Mouse (Mus musculus) limb, embryonic 10.5 days (tissue): ENCODE data around the gene Sfpq. TPM values are rescaled to one million over a fixed set of nuclear protein-coding genes. Genes with fewer than 3 reads are reported as not detected.
A peak's percentile ranks its signal among the peaks of the same experiment; 100 is the strongest.
"Not testable (repeated sequence)": the region's sequence is repeated elsewhere in the genome, so short reads cannot be mapped to it uniquely, and the experiment has no call there.

Experiments
- DNase-seq: peaks from one replicate; pipeline ENCODE4 v3.0.0-alpha.2; 2017; ENCODE audit warnings: low spot score
- H3K27ac ChIP-seq: fragments of 300-500 bp; sonication (generic); 2 replicates; pipeline ENCODE4 v1.5.1; 2016; ENCODE audit warnings: mild to moderate bottlenecking
- H3K27me3 ChIP-seq: fragments of 300-500 bp; sonication (generic); 2 replicates; pipeline ENCODE4 v1.6.1; 2016; ENCODE audit warnings: low read depth, mild to moderate bottlenecking; ENCODE audit not compliant: poor library complexity, severe bottlenecking
- H3K36me3 ChIP-seq: fragments of 300-500 bp; sonication (generic); 2 replicates; pipeline ENCODE4 v1.6.1; 2016; ENCODE audit warnings: mild to moderate bottlenecking, moderate library complexity
- H3K4me1 ChIP-seq: fragments of 300-500 bp; sonication (generic); 2 replicates; pipeline ENCODE4 v1.6.1; 2016
- H3K4me3 ChIP-seq: fragments of 300-500 bp; sonication (generic); 2 replicates; pipeline ENCODE4 v1.5.1; 2016; ENCODE audit warnings: mild to moderate bottlenecking, moderate library complexity
- H3K9me3 ChIP-seq: fragments of 300-500 bp; sonication (generic); replicated peaks from 2 replicates; pipeline ENCODE4 v1.6.1; 2016; ENCODE audit warnings: mild to moderate bottlenecking
- WGBS: fragments of 180-500 bp; shearing (Covaris S2); methylation state at CpG from one replicate; pipeline ENCODE4 v1.1.7; 2016; 5-methylcytosine and 5-hydroxymethylcytosine counted together
- polyA plus RNA-seq: library from polyadenylated mRNA; unstranded; fragments of >200 nt; fragmentation: Nextera tagmentation; extraction: Ambion mirVana; gene quantifications from 2 replicates; pipeline ENCODE4 v1.2.1, GENCODE M21; 2016

The Sfpq gene
- polyA plus RNA-seq, 1 experiment from 2014 or later, result 122 TPM

DNA sequence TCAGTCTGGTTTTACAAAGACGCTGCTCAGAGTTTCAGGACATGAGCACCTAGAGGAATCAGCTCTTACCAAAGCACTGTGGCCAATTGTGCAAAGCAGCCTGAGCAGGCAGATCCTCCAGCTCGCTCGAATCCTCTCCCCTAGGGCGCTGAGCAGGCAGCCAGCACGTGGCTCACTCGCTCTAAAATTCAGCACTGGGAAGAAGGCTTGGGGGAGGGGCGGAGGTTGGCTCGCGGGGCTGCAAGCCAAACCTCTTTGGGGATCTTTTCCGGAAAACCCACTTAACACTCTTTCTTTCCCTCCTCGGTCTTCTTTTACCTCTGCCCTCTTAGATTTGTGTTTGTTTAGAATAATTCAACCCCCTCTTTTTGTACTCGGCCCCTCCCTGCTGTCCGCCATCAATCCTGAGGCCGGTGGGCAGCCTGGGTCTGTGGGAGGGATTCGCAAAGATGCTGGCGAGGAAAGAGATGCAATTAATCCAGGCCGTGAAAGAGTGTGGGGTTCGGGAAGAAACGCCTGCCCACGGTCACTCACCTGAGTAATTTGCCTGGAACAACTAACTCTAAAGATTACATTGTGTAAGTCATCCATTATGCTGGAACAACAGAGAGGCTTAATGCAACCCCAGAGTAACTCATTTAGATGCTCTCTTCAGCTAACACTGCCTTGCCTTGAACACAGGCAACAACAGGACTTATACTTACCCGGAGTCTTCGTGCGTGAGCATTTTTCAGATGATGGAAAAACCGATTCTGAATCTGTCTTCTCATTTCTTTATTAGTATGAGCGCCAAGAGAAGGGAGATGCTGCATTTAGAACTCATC is 15.8 kb upstream of the Sfpq start:
- Histone ChIP-seq H3K4me1 (peaks cover 16% of the 10 kb centered on the region), H3K36me3 (no peaks in the 10 kb centered on the region), H3K27ac (peak overlapping the region; percentile 86), H3K9me3 (no peaks in the 10 kb centered on the region), H3K27me3 (0 out of 2 replicates have a peak, but pooled peaks cover 6% of the 10 kb centered on the region), H3K4me3 (peak overlapping the region; percentile 52)
- 16% methylated on average over 25 of the region's 25 CpGs for WGBS
- DNase-seq, result peak; percentile 82

DNA sequence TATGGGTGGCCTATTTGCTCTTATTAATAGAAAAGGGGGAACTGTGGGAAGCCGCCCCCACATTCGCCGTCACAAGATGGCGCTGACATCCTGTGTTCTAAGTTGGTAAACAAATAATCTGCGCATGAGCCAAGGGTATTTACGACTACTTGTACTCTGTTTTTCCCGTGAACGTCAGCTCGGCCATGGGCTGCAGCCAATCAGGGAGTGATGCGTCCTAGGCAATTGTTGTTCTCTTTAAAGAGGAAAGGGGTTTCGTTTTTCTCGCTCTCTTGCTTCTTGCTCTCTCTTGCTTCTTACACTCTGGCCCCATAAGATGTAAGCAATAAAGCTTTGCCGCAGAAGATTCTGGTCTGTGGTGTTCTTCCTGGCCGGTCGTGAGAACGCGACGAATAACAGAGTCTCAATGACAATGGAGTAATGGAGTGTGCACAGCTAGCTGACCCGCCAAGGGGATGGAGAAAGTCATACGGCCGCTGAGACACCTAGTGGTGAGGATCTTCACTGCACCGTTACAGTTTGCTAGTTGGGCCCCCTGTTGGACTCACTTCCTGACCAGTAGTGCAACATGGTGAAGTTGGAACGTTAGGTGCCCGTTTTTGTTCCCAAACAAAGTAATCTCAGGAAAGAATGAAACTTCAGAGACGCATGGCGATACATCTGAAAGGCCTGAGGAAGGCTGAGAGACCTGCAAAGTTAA is 5.7 kb upstream of the Sfpq start:
- not testable (repeated sequence) for H3K9me3 ChIP-seq

GRCm38 (mm10) chr4:127016366-127016765 is 4.8 kb upstream of the Sfpq start:
- no peak overlapping the region for H3K27ac ChIP-seq
- no peaks in the 10 kb centered on the region for H3K4me1 ChIP-seq
- no peaks in the 10 kb centered on the region for H3K9me3 ChIP-seq
- no peaks in the 10 kb centered on the region for H3K36me3 ChIP-seq
- 92% methylated on average over 4 of the region's 4 CpGs for WGBS
- no peaks in the 10 kb centered on the region for H3K27me3 ChIP-seq
- DNase-seq, result no peak
- H3K4me3 ChIP-seq, result no peak overlapping the region

More for the DNA sequence above, 5.7 kb upstream of the Sfpq start:
- H3K36me3 ChIP-seq, H3K27me3 ChIP-seq, H3K4me1 ChIP-seq: not testable (repeated sequence)
- DNase-seq, result peak; percentile 86
- Histone ChIP-seq H3K4me3 (peak overlapping the region; percentile 40), H3K27ac (peak overlapping the region; percentile 62)
- WGBS, result 24% methylated on average over 14 of the region's 26 CpGs

DNA sequence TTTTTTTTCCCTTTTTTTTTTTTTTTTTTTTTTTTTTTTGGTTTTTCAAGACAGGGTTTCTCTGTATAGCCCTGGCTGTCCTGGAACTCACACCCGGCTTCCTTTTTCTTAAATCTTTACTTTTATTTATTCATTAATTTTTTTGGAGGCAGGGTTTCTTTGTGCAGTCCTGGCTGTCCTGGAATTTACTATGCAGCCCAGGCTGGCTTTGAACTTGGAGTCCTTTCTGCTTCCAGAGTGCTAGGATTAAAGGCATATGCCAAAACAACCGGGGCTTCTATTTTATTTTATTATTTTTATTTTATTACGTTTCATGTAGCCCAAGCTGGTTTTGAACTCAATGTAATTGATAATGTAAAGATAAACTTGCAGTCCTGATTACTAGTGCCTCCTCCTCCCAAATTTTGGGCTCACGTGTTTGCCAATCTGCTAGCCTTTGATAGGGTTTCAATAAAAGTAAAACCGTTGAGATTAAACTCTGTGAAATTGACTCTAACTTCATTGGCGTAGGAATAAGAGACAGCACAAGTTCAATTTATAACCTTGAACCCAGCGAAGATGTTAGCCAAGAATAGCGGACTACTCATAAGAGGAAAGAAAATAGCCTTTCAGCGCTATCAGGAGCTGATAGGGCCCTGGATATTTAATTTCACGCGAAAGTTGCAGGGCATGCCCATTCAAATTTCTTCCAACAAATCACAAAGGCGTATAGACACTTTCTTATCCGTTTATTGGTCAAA is 543 bp upstream of the Sfpq start:
- Histone ChIP-seq H3K36me3 (peaks cover 38% of the 10 kb centered on the region), H3K9me3 (no peaks in the 10 kb centered on the region), H3K27ac (peak overlapping the region; percentile 100), H3K4me3 (peak overlapping the region; percentile 100), H3K27me3 (no peaks in the 10 kb centered on the region), H3K4me1 (peaks cover 19% of the 10 kb centered on the region)
- 13% methylated on average over 13 of the region's 13 CpGs for WGBS
- no peak for DNase-seq

GRCm38 (mm10) chr4:127021989-127022626 is 984 bp downstream of the Sfpq start:
- Histone ChIP-seq H3K9me3 (no peaks in the 10 kb centered on the region), H3K36me3 (peaks cover 53% of the 10 kb centered on the region), H3K27me3 (no peaks in the 10 kb centered on the region), H3K27ac (peak overlapping the region; percentile 100), H3K4me3 (peak overlapping the region; percentile 100), H3K4me1 (peaks cover 20% of the 10 kb centered on the region)
- under 1% methylated on average over 53 of the region's 53 CpGs for WGBS
- DNase-seq, result peak; percentile 91

DNA sequence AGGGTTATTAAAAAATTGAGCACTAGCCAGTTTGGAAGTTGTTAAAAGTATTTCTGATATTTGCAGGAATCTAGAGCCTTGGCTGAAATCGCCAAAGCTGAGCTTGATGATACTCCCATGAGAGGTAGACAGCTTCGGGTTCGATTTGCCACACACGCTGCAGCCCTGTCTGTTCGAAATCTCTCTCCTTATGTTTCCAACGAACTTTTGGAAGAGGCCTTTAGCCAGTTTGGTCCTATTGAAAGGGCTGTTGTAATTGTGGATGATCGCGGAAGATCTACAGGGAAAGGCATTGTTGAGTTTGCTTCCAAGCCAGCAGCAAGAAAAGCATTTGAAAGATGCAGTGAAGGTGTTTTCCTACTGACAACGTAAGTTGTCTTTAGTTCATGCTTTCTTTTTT is 2.1 kb downstream of the Sfpq start:
- no peaks in the 10 kb centered on the region for H3K9me3 ChIP-seq
- no peaks in the 10 kb centered on the region for H3K27me3 ChIP-seq
- H3K27ac ChIP-seq, result 0 out of 2 replicates have a peak overlapping the region, but pooled peaks have one; percentile 100
- H3K36me3 ChIP-seq, result peaks cover 64% of the 10 kb centered on the region
- no peak for DNase-seq
- peaks cover 20% of the 10 kb centered on the region for H3K4me1 ChIP-seq
- H3K4me3 ChIP-seq, result peak overlapping the region; percentile 100
- WGBS, result 6% methylated on average over 9 of the region's 9 CpGs

DNA sequence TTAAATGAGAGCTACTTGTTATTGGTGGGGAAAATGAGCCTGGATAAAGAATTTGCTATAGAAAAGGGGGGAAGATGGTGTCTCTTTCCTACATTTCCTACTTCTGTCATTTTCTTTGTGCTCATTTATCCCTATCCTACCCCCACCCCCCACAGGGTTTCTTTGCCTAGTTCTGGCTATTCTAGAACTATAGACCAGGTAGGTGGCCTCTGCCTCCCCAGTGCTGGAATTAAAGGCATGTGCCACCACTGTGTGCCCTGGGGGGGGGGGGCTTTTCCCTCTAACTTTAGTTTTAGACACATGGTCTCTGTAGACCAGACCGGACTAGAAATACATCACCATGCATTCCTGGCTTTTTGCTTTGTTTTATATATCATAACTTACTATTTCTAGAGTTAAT is 3.1 kb downstream of the Sfpq start:
- Histone ChIP-seq H3K4me1 (peaks cover 20% of the 10 kb centered on the region), H3K9me3 (no peaks in the 10 kb centered on the region), H3K27ac (no peak overlapping the region), H3K36me3 (peaks cover 74% of the 10 kb centered on the region), H3K27me3 (no peaks in the 10 kb centered on the region), H3K4me3 (peak overlapping the region; percentile 100)
- 80% methylated on average over 1 of the region's 1 CpGs for WGBS
- DNase-seq, result no peak

DNA sequence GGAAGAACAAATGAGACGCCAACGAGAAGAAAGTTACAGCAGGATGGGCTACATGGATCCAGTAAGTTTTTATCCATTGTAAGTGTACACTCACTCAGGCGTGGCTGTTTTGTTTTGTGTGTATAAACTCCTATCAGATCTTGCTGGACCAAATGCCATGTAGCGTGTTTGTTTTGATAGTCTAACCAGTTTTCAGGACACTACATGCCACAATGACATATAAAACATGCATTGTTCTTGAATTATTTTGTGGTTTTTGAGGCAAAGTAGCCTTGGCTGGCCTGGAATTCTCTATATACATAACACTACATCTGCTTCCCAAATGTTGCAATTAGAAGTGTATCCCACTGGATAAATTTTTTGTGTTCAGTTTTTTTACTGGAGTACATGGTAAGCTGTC is 5.7 kb downstream of the Sfpq start:
- Histone ChIP-seq H3K9me3 (no peaks in the 10 kb centered on the region), H3K36me3 (peaks cover 100% of the 10 kb centered on the region), H3K27me3 (no peaks in the 10 kb centered on the region), H3K27ac (no peak overlapping the region), H3K4me3 (no peak overlapping the region), H3K4me1 (peaks cover 20% of the 10 kb centered on the region)
- WGBS, result 94% methylated on average over 4 of the region's 4 CpGs
- DNase-seq, result no peak

DNA sequence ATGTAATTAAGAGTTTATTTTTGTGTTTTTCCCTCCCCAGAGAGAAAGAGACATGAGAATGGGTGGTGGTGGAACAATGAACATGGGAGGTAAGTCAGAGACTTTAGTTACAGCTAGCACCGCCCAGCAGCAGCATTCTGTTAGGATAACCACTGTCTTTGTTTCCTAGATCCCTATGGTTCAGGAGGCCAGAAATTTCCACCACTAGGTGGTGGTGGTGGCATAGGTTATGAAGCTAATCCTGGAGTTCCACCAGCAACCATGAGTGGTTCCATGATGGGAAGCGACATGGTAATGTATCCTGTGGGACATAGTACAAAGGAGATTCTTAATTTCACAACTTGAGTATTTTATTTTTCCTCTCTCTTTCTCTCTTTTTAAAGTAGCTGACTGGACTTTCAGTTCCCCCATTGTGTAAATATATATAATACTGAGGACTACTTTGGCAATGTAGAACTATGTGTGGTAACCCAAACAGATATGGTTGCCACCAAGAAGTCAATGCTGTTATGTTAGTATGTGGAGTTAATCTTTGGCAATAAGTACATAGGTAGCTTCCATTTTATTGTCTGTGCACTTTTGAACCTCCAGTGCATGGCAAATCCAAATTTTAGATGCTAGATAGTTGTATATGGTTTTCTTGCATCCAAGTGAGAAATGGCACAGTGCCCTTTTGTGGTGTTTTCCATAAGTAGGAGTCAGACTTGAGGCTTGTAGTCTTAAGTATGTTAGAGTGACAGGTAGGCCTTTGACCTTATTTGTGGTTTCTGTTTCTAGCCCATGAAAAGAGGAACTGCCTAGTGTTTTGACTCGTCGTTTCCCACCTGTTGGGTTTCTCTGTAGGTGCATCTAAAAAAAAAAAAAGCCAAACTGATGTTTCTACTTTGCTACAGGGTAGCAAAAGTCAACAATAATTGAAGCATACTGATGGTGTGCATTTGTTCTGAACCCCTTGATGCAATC is 6.4 kb downstream of the Sfpq start:
- H3K4me1 ChIP-seq, result peaks cover 20% of the 10 kb centered on the region
- WGBS, result 89% methylated on average over 4 of the region's 4 CpGs
- H3K9me3 ChIP-seq, result no peaks in the 10 kb centered on the region
- H3K27ac ChIP-seq, result no peak overlapping the region
- peaks cover 100% of the 10 kb centered on the region for H3K36me3 ChIP-seq
- peak; percentile 44 for DNase-seq
- H3K4me3 ChIP-seq, result no peak overlapping the region
- H3K27me3 ChIP-seq, result no peaks in the 10 kb centered on the region

GRCm38 (mm10) chr4:127037158-127037557 is 16.0 kb downstream of the Sfpq start:
- H3K4me3 ChIP-seq, result no peak overlapping the region
- no peaks in the 10 kb centered on the region for H3K4me1 ChIP-seq
- 92% methylated on average over 3 of the region's 3 CpGs for WGBS
- H3K27me3 ChIP-seq, result no peaks in the 10 kb centered on the region
- peaks cover 98% of the 10 kb centered on the region for H3K36me3 ChIP-seq
- H3K27ac ChIP-seq, result no peak overlapping the region
- no peaks in the 10 kb centered on the region for H3K9me3 ChIP-seq
- DNase-seq, result no peak

GRCm38 (mm10) chr4:127037908-127038827 is 17.0 kb downstream of the Sfpq start:
- H3K9me3 ChIP-seq, result no peaks in the 10 kb centered on the region
- 85% methylated on average over 8 of the region's 8 CpGs for WGBS

More at GRCm38 (mm10) chr4:127037908-127038827, 17.0 kb downstream of the Sfpq start:
- no peak overlapping the region for H3K27ac ChIP-seq
- H3K27me3 ChIP-seq, result no peaks in the 10 kb centered on the region
- DNase-seq, result no peak
- H3K36me3 ChIP-seq, result peaks cover 96% of the 10 kb centered on the region
- H3K4me3 ChIP-seq, result no peak overlapping the region
- H3K4me1 ChIP-seq, result no peaks in the 10 kb centered on the region
